Mouse (Mus musculus) regulatory T cell (primary cell): ENCODE data around the gene Fyco1.

Experiments
- in situ Hi-C: fragments of 300-600 bp; cut with MboI, MseI; formaldehyde crosslinking; loops from one replicate; pipeline ENCODE4 v1.15.1; 2025; ENCODE audit warnings: high pct_unique_total_duplicates

Fyco1 gene

GRCm38 (mm10) chr9:123851713-123852448 is at the start of gene Fyco1:
Fyco1 (minus strand) TSS chr9:123851899.
- in situ Hi-C loops = no loop called here

GRCm38 (mm10) chr9:123872049-123872448 is 20.4 kb upstream of the Fyco1 start:
- in situ Hi-C loops = loop anchor here (5.0 kb wide), 1 partner anchor 385 kb away; no protein-coding TSS in a partner anchor

DNA sequence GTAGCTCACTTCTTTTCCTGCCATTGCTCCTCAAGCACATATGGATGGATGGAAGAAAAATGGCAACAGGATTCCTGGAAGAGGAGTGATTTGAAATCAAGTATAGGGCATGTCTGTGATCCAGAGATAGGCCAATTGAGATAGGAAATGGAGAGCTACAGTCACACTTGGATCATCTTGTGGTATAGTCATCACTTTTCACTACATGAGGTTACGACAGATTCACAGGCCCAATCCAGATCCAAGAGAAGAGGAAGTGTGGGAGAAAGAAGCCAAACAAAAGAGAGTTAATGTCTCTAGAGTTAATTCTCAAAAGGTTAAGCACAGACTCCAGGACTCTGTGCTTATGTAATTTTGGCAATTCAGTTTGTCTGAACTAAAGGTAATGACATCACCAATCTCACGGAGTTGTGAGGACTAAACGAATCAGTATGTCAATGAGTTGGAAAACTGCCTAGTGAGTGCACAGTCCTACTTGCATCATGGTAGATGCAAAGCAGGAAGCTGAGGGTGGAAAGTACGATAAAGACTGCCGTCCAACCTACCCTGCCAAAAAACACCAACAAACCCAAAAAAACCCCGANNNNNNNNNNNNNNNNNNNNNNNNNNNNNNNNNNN is 17.6 kb upstream of the Fyco1 start:
- in situ Hi-C loops = loop anchor here (5.0 kb wide), 2 partner anchors 63 to 152 kb away; partner anchors contain the start of gene Lztfl1

DNA sequence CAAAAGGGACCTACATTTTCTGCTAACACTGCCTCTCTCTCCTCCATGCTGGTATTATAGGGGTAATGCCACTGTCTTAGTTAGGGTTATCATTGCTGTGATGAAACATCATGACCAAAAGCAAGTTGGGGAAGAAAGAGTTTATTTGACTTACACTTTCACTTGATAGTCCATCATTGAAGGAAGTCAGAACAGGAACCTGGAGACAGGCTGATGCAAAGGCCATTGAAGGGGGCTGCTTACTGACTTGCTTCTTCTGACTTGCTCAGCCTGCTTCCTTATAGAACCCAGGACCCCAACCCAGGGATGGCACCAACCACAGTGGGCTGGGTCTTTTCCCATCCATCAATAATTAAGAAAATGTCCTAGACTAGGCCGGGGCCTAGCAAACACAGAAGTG is 11.9 kb upstream of the Fyco1 start:
- in situ Hi-C loops = no loop called here

DNA sequence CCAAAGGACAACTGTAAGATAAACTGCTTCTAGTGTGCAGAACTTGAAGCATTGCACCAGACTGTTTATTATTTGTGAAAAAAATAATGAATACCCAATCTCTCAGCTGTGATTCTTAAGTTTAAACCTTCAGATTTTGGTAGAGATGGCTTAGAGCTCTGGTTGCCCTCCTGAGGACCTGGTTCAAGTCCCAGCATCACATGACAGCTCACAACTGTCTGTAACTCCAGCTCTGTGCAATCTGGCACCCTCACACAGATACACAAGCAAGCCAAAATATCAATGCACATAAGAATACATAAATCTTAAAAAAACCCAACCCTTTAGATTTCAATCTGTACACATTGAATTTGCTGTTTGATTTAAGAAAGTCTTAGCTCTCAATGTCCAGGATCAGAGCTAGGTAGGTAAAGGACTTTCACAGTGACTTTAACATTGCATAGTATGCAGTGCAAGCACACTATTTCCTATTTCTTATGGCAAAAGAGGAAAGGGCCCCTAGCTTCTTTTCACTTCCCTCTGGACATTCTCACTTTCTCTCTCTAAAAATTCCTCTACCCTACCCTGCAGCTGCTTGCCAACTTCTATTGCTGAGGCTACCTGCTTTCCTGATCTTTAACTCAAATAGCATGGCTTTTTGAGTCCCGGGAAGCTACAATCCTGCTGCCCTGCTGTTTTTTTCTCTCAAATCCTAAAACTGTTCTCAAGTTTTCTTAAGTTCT is 11.4 kb upstream of the Fyco1 start:
- in situ Hi-C loops = no loop called here

DNA sequence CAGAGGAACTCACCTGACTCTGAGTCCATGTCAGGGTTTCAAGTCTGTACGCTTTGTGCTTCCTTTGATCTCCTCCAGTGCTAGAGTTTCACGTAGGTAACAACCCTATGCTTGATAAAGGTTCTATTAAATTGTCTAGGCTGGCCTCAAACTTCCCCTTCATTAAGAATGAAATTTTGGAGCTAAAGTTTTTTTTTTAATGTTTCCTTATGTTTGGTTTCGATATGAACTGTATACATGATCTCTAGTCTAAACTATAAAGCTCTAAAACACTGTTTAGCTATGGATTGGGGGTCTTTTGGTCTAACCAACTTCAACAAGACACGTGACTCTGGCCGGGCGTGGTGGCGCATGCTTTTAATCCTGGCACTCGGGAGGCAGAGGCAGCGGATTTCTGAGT is 10.2 kb upstream of the Fyco1 start, which contains the start of gene Xcr1:
Gene Xcr1 (minus strand): TSS at position 101 of the 400 bp plus-strand sequence.
- in situ Hi-C loops = no loop called here

- in situ Hi-C loops = loop anchor here (5.0 kb wide), 2 partner anchors 275 to 420 kb away; no protein-coding TSS in a partner anchor
Observed at GRCm38 (mm10) chr9:123856836-123857235, 5.1 kb upstream of the Fyco1 start.

- in situ Hi-C loops = no loop called here
Observed at GRCm38 (mm10) chr9:123852449-123853390, 1.0 kb upstream of the Fyco1 start.

DNA sequence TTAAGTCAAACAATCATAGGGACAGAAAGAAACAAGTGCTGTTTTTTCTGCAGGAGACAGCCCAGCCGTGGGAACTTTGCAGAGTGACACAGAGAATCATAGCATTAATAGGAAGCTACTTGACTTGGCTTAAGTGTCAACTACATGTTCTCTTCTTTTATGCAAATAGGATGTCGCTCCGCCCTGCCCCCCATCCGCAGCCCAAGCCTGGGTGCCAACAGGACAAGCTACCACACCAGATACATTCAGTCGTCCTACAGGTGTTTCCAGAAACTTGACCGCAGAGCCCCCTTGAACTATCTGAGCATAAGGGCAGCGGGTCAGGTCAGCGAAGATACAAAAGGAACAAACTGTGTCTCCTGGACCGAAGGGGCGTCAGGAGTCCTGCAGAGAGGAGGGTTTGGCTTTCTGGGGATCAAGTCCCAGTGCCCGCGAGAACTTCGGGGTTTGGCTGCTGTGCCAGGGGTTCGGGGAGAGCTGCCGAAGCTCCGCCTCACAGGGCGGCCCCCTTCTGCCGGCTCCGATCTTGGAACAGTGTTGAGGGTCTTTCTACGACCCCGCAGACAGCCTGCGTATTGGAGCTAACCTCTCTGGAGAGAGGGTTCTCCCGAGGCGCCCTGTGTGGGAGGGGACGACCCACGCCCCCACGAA is 512 bp downstream of the Fyco1 start:
- in situ Hi-C loops = no loop called here

- in situ Hi-C loops = no loop called here
Observed at GRCm38 (mm10) chr9:123850705-123851061, 1.0 kb downstream of the Fyco1 start.

DNA sequence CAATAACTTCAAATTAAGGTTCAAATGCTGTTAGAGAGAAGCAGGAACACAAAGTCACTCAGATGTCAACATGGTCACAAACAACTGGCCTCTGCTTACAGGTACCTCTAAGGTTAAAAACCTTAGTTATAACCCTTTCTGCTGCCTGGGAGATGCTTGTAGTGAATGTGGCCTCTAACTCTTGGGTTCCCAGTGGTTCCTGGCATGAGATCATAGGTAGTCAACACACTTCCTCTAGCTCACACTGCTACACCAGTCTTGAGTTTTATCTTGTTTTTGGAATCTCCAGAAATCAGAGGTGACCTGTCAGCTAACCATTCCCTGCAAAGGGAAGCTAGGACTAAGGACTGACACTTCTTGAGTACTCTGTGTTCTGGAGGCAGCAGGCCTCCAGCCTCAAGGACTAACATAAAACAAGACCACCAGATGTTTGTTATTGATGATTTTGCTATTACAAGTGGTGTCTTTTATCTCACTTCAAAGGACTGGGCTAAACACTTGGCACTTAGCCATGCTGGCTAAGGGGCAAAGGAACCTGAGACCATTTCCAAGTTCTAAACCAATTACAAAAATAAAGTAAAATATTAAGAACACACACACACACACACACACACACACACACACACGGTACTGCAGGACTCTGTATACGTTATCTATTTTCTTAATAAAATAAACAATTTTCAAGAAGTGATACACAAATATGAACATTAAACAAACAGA is 1.6 kb downstream of the Fyco1 start:
- in situ Hi-C loops = loop anchor here (5.0 kb wide), 1 partner anchor 77 kb away; no protein-coding TSS in a partner anchor

DNA sequence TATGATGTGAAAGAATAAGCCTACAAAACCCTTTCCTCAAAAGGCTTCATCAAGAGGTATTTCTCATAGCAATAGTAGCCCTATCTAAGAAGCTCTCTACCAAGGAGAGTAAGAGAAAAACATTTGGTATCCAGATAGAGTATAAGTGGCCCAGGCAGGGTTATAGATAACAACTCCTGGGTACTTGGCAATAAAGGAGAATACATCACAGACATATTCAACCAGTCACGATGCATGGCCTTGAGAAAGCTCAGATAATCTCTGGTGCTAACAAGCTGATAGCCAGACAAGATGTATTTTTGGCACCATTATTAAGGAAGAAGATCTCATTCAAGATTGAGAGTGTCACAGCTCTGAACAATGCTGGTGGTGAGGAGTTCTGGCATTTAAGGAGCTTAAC is 5.2 kb downstream of the Fyco1 start:
- in situ Hi-C loops = loop anchor here (5.0 kb wide), 1 partner anchor 81 kb away; no protein-coding TSS in a partner anchor

GRCm38 (mm10) chr9:123845120-123845519 is 6.6 kb downstream of the Fyco1 start:
- in situ Hi-C loops = loop anchor here (5.0 kb wide), 1 partner anchor 82 kb away; no protein-coding TSS in a partner anchor

GRCm38 (mm10) chr9:123844468-123844867 is 7.2 kb downstream of the Fyco1 start:
- in situ Hi-C loops = no loop called here

GRCm38 (mm10) chr9:123840243-123840642 is 11.5 kb downstream of the Fyco1 start:
- in situ Hi-C loops = no loop called here

DNA sequence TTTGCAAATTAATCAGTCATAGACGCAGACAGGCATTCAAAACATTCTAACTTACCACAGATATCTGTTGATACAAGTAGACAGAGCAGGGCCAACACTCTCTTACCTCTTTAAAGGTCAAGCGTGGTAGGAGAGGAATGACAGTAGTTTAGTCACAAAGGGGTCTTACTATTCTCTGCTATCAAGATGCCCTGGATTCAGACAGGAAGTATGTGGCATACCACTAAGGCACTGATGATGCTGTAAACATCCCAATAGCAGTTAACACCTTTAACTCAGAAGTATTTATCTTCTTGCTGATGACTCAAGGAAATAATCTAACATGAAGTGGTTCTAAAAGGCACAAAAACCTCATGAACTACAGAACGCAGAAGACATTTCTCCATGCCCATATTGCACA is 15.8 kb downstream of the Fyco1 start:
- in situ Hi-C loops = no loop called here

DNA sequence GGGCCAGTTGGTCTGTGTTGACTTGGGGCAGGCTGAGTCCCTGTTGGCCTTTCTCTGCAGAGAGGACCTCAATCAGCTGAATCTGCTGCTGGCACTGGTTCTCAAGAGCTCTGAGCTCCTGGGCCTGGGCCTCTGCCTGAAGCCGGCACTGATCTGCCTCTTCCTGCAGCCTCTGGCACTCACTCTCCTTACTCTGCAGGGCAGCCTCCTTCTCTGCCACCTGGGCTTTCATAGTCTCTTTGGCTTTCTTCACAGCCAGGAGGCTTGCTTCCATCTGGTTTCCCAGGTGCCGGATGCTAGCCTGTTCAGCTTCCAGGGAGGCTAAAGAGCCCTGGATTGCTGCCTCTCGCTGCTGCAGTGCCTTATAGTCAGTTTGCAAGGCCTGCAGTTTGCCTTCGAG is 22.8 kb downstream of the Fyco1 start:
- in situ Hi-C loops = no loop called here

DNA sequence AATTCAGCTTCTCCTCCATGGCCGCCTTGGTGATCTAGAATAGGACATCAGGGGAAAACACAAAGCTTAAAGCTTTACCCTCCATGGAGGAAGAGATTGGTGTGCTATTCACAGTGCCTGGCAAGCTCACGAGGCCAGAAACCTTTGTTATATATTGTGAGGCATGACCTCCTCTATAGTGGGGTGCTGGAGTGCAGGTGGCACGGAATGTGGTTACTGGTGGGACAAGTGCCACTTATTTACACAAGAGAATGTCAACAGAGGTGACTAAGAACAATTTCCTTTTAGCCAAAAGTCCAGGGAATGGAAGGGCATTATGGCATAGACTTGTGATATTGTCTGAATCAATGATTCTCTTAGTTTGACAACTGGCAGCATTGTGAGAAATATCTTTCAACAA is 25.1 kb downstream of the Fyco1 start:
- in situ Hi-C loops = no loop called here

DNA sequence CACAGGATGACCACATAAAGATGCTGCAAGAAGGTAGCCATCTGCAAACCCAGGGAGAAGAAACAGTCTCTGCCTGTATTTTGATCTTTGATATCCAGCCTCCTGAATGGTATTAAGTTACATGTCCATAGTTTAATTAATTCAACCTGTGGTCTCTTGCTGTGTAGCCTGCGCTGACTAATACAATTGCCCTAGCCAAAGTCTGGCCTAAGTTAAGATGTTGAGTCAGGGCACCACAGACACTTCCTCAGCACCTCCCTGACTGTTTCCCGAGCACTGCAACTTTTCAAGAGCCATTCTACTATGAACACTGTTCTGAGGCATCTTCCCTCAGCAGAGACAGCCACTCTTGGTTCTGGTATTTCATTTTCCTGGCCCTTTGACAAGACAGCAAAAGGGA is 33.1 kb downstream of the Fyco1 start:
- in situ Hi-C loops = no loop called here

DNA sequence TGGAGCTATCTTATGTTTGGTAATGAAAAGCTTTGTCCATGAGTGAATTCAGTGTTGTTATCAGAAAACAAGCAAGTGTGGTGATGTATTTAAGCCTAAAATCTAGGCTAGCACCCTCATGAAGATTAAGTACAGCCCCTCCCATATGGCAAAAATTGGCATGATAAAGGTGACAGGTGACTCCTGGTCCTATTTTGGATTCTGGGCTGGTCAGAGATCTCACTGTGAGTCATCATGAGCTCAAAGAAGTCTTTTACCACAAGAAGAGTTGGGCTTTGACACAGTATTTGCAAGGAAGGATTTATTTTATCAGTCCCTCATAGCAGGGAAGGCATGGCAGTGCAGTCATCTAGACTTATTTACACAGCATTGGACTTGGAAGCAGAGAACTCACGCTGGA is 35.7 kb downstream of the Fyco1 start:
- in situ Hi-C loops = no loop called here
